Mouse (Mus musculus) adipose tissue, adult 10 weeks (tissue): ENCODE measurements around the gene A130010J15Rik. TPM values are rescaled to one million over a fixed set of nuclear protein-coding genes. Genes with fewer than 3 reads are reported as not detected.

ENCODE experiments used
- polyA plus RNA-seq: library from polyadenylated mRNA; stranded (reverse); fragments of 350-450 nt; fragmentation: Illumina TruSeq; extraction: RNeasy Lipid Tissue Mini Kit (QIAGEN cat#74804); gene quantifications from one replicate; pipeline ENCODE4 v1.2.3, GENCODE M21; 2014; ENCODE audit warnings: low read depth, low replicate concordance

The A130010J15Rik gene
- polyA plus RNA-seq = 6.3 TPM

DNA sequence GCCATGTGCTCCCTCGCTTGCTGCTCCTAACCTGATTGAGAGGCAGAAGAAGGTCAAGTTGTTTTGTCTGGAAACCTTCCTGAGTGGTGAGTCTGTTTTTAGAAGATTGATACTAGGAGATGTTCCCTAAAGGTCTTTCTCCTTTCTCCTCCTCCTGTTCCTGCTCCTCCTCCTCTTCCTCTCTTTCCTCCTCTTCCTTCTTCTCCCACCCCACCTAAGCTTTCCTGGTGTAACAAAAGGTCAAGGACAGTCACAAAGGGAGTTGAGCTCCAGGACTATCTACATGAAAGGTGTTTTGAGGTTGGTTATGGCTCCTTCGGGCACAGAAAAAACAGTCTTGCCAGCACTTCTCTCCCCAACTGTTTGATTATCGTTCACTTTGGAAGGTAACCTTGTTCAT is at the start of gene A130010J15Rik:
Gene A130010J15Rik, plus strand, starts transcription at position 301 of the 400 bp plus-strand sequence.

DNA sequence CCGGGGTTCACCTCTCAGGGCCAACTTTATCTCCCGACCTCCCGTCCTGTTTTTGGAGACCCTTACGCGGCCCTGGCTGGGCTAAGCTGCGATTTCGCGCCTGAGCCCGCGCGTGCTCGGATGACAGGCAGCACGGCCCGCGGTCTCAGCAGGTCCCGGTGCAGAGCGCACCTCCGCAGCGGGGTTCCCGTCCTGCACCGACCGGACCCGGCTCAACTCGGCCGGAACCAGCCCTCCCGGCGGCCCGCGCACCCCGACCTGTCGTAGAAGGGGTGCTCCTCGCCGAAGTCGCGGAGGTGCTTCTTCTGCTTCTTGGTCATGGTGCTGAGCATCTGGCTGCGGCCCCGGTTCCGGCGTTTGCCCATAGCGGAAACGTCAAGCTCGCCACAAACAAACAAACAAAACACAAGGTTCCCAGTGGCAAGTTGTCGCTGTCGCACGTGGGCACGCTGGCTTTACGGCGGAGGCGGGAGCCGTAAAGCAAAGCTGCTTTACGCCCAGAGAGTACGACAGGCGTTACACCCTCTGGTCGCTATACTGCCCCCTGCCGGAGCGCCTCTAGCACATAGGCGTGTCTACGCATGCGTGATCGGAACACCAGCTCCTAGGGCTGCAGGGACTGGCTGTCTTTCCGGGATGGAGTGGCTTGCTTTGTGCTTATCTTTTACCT is 37.9 kb upstream of the A130010J15Rik start, which contains the start of gene Diexf:
Gene Diexf, minus strand, starts transcription at position 487 of the 670 bp plus-strand sequence.

GRCm38 (mm10) chr1:193152872-193153271 is 15.0 kb upstream of the A130010J15Rik start, which contains the start of gene Irf6:
Gene Irf6 (plus strand): TSS chr1:193153111.

GRCm38 (mm10) chr1:193201383-193201778 is 33.5 kb downstream of the A130010J15Rik start, which contains the start of gene Traf3ip3:
Gene Traf3ip3 (minus strand): TSS chr1:193201703.

DNA sequence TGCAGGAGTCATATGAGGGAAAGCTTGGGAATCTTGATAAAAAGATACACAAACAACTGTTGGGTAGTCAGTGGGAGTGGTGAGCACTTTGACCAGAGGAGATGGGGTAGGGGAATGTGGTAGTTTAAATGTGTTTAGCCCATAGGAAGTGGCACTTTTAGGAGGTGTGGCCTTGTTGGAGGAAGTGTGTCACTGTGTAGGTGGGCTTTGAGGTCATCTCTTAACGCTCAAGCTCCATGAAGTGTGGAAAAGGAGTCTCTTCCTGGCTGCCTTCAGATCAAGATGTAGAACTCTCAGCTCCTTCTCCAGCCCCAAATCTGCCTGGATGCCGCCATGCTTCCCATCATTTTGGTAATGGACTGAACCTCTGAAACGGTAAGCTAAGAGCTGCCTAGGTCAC is 39.7 kb downstream of the A130010J15Rik start, which contains the start of gene Lamb3:
Gene Lamb3, plus strand, starts transcription at position 197 of the 400 bp plus-strand sequence.

Other genes starting within 250 kb of the A130010J15Rik start
- 0.73 TPM for gene Syt14, start 132.3 kb upstream of the A130010J15Rik start, polyA plus RNA-seq
- gene Diexf, start 37.8 kb upstream of the A130010J15Rik start, polyA plus RNA-seq = 8.2 TPM
- 22.4 TPM for gene Irf6, start 14.9 kb upstream of the A130010J15Rik start, polyA plus RNA-seq
- 1.5 TPM for gene Traf3ip3, start 33.7 kb downstream of the A130010J15Rik start, polyA plus RNA-seq
- gene Lamb3, start 39.7 kb downstream of the A130010J15Rik start, polyA plus RNA-seq = 6.2 TPM
- 92.2 TPM for gene Hsd11b1, start 96.0 kb downstream of the A130010J15Rik start, polyA plus RNA-seq
- 225 TPM for gene G0s2, start 105.2 kb downstream of the A130010J15Rik start, polyA plus RNA-seq
- gene Camk1g, start 202.3 kb downstream of the A130010J15Rik start, polyA plus RNA-seq = 0.58 TPM